Mouse (Mus musculus) thymus, postnatal 36 days (tissue): Measurements from ENCODE around the gene Med23.
A peak's percentile ranks its signal among the peaks of the same experiment; 100 is the strongest.

ENCODE experiments used
- DNase-seq, 2 experiments: peaks; one replicate each; pipeline ENCODE4 v3.0.0; 2022; ENCODE audit warnings: mixed read lengths in 2 of 2

Med23 gene

GRCm38 (mm10) chr10:24869760-24870290, at the start of gene Med23:
Gene Med23, plus strand, starts transcription at chr10:24869986.
- DNase-seq = peak; percentile 94 to 97

GRCm38 (mm10) chr10:24821990-24822676, 47.7 kb upstream of the Med23 start:
- no peak for DNase-seq

- no peak for DNase-seq
These were observed 46.9 kb upstream of the Med23 start for GRCm38 (mm10) chr10:24822842-24823241.

- DNase-seq = no peak
These were observed 46.5 kb upstream of the Med23 start for GRCm38 (mm10) chr10:24823265-24823664.

GRCm38 (mm10) chr10:24823697-24824535, 45.9 kb upstream of the Med23 start:
- DNase-seq = peak; percentile 7 to 17

- DNase-seq = no peak
These were observed 45.2 kb upstream of the Med23 start for GRCm38 (mm10) chr10:24824621-24825020.

GRCm38 (mm10) chr10:24825456-24826081, 44.2 kb upstream of the Med23 start:
- DNase-seq = no peak

GRCm38 (mm10) chr10:24826130-24826529, 43.7 kb upstream of the Med23 start:
- no peak for DNase-seq

GRCm38 (mm10) chr10:24828136-24828535, 41.6 kb upstream of the Med23 start:
- no peak for DNase-seq

- DNase-seq = no peak
These were observed 39.3 kb upstream of the Med23 start for GRCm38 (mm10) chr10:24830448-24830847.

GRCm38 (mm10) chr10:24831377-24832095, 38.2 kb upstream of the Med23 start:
- no peak for DNase-seq

GRCm38 (mm10) chr10:24832306-24832705, 37.5 kb upstream of the Med23 start:
- DNase-seq = no peak

GRCm38 (mm10) chr10:24834634-24835371, 35.0 kb upstream of the Med23 start:
- no peak for DNase-seq

GRCm38 (mm10) chr10:24835702-24836342, 34.0 kb upstream of the Med23 start:
- DNase-seq = no peak

- no peak for DNase-seq
These were observed 33.3 kb upstream of the Med23 start for GRCm38 (mm10) chr10:24836366-24837038.

- DNase-seq = no peak
These were observed 29.0 kb upstream of the Med23 start for GRCm38 (mm10) chr10:24840795-24841194.

GRCm38 (mm10) chr10:24841998-24842397, 27.8 kb upstream of the Med23 start:
- DNase-seq = no peak

- DNase-seq = no peak
These were observed 27.1 kb upstream of the Med23 start, which contains the start of gene Enpp3 for GRCm38 (mm10) chr10:24842676-24843075. Gene Enpp3, minus strand, starts transcription at chr10:24842823.

GRCm38 (mm10) chr10:24863146-24863545, 6.6 kb upstream of the Med23 start:
- DNase-seq = no peak

- peak in 1 of 2 experiments; percentile 22 for DNase-seq
These were observed 5.4 kb upstream of the Med23 start for GRCm38 (mm10) chr10:24864434-24864833.

- DNase-seq = no peak
These were observed 3.8 kb downstream of the Med23 start for GRCm38 (mm10) chr10:24873624-24874023.
